Mouse (Mus musculus) embryonic fibroblast, embryonic 13.5 days (primary cell): ENCODE results near the gene Tspan9.

Experiments
- CTCF ChIP-seq: IDR thresholded peaks from 2 replicates; pipeline ENCODE4 v1.5.1; 2011; ENCODE audit warnings: mild to moderate bottlenecking, control low read depth, low read length, moderate library complexity, borderline replicate concordance; ENCODE audit not compliant: insufficient read depth
- POLR2A ChIP-seq: IDR thresholded peaks from 2 replicates; pipeline ENCODE4 v1.6.1; 2011; ENCODE audit warnings: low read depth, mild to moderate bottlenecking, control low read depth, low read length, moderate library complexity

DNA sequence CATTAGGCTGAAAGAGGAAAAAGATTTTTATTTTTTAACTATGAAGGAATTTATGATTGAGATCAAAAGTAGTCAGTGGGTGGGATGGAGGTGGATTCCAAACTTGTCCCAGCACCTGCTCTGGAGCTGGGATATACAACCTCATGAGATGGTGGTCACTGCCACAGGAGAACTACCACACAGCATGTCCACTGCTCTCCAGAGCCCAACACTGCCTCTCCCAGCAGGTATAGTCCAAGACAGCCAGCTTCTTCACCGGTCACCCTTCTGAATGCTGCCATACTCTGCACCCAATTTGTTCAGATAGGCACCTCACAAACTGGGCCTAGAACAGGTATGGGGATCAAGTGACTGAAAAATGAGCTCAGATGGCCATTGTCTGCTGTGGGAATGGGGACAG, 36.3 kb upstream of the Tspan9 start:
- TF ChIP-seq CTCF (no peak), POLR2A (no peak)
